Mouse (Mus musculus): ENCODE data around the gene Zyg11b. TPM values are rescaled to one million over a fixed set of nuclear protein-coding genes. Genes with fewer than 3 reads are reported as not detected.
A peak's percentile ranks its signal among the peaks of the same experiment; 100 is the strongest.

The Zyg11b gene
- polyA plus RNA-seq, 1 experiment from 2014 or later: 14.1 TPM

GRCm38 (mm10) chr4:108327071-108327579, 26.2 kb upstream of the Zyg11b start:
- Histone ChIP-seq H3K36me3 (ENCODE audit: control insufficient read depth, insufficient read depth, low read length) (peaks cover 6% of the 10 kb centered on the region; the same call in 1 of the 2 replicates), H3K9ac (ENCODE audit: low read length) (peak overlapping the region; percentile 51)
- no peak for ATAC-seq (replicated peaks; ENCODE audit: low FRiP score, low TSS enrichment, low read depth)

GRCm38 (mm10) chr4:108323588-108323987, 22.7 kb upstream of the Zyg11b start:
- Histone ChIP-seq H3K27me3 (replicated peaks; ENCODE audit: control insufficient read depth, insufficient read depth, low read length) (no peaks in the 10 kb centered on the region), H3K4me3 (ENCODE audit: low read depth, low read length) (no peak overlapping the region), H3K36me3 (ENCODE audit: control insufficient read depth, insufficient read depth, low read length) (no peaks in the 10 kb centered on the region), H3K9ac (ENCODE audit: low read length) (no peak overlapping the region), H3K27ac (ENCODE audit: low read depth) (no peak overlapping the region), H3K4me1 (replicated peaks; ENCODE audit: control insufficient read depth, insufficient read depth, low read length) (peaks cover 3% of the 10 kb centered on the region; the same call in 1 of the 2 replicates), H3K9me3 (ENCODE audit: control insufficient read depth, low read length) (no peaks in the 10 kb centered on the region), H3K4me2 (ENCODE audit: low read length) (no peak overlapping the region)
- ATAC-seq (replicated peaks; ENCODE audit: low FRiP score, low TSS enrichment, low read depth) (no peak), DNase-seq (ENCODE audit: low spot score) (no peak)
- 72% methylated on average over 5 of the region's 5 CpGs for WGBS

More at GRCm38 (mm10) chr4:108327071-108327579, 26.2 kb upstream of the Zyg11b start:
- Histone ChIP-seq H3K27me3 (replicated peaks; ENCODE audit: control insufficient read depth, insufficient read depth, low read length) (no peaks in the 10 kb centered on the region), H3K9me3 (ENCODE audit: control insufficient read depth, low read length) (no peaks in the 10 kb centered on the region), H3K4me1 (replicated peaks; ENCODE audit: control insufficient read depth, insufficient read depth, low read length) (peaks cover 3% of the 10 kb centered on the region; the same call in 1 of the 2 replicates), H3K4me3 (ENCODE audit: low read depth, low read length) (peak overlapping the region; percentile 75), H3K4me2 (ENCODE audit: low read length) (peak overlapping the region; percentile 54), H3K27ac (ENCODE audit: low read depth) (peak overlapping the region; percentile 84)
- WGBS: 37% methylated on average over 6 of the region's 6 CpGs
- peak; percentile 58 for DNase-seq (ENCODE audit: low spot score)

DNA sequence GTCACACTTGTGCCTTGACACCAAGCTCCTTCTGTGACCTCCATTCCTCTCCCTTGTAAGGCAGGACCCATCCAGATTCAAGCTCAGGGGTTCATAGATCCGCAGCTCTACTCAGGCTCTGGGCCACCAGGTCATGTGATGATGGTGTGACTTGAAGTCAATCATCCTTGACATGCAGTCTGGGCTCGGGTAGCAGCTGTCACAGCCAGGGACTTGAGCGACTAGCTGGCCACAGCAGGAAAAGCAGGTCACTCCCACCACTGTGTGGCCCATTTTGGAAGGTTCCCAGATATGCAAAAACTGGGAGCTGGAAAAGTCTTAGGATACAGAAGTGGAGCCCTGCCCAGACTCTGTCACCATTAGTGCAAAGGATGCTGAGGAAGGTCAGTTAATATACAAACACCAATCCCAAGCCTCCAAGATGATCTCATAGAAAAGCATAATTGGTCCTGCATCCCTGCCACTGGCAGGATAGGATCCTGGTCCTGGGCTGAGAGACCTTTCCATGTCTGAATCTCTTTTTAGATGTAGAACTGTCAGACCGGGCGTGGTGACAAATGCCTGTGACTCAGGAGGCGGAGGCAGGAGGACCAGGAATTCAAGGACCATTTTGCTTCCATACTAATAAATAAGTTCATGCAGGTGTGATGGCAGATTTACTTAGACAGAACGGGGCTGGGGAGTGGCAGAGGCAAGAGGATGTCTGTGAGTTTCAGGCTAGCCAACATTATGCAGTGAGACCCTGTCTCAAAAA, 19.9 kb upstream of the Zyg11b start:
- Histone ChIP-seq H3K9me3 (ENCODE audit: control insufficient read depth, low read length) (no peaks in the 10 kb centered on the region), H3K27ac (ENCODE audit: low read depth) (no peak overlapping the region), H3K4me1 (replicated peaks; ENCODE audit: control insufficient read depth, insufficient read depth, low read length) (no peaks in the 10 kb centered on the region), H3K4me2 (ENCODE audit: low read length) (no peak overlapping the region), H3K36me3 (ENCODE audit: control insufficient read depth, insufficient read depth, low read length) (no peaks in the 10 kb centered on the region), H3K27me3 (replicated peaks; ENCODE audit: control insufficient read depth, insufficient read depth, low read length) (no peaks in the 10 kb centered on the region), H3K9ac (ENCODE audit: low read length) (no peak overlapping the region), H3K4me3 (ENCODE audit: low read depth, low read length) (no peak overlapping the region)
- ATAC-seq (replicated peaks; ENCODE audit: low FRiP score, low TSS enrichment, low read depth): no peak
- no peak for DNase-seq (ENCODE audit: low spot score)
- 75% methylated on average over 7 of the region's 7 CpGs for whole genome bisulfite sequencing

- WGBS: 73% methylated on average over 6 of the region's 6 CpGs
- DNase-seq (ENCODE audit: low spot score) (no peak), ATAC-seq (replicated peaks; ENCODE audit: low FRiP score, low TSS enrichment, low read depth) (no peak)
- H3K4me2 ChIP-seq (ENCODE audit: low read length): no peak overlapping the region
- H3K36me3 ChIP-seq (ENCODE audit: control insufficient read depth, insufficient read depth, low read length): no peaks in the 10 kb centered on the region
- no peaks in the 10 kb centered on the region for H3K4me1 ChIP-seq (replicated peaks; ENCODE audit: control insufficient read depth, insufficient read depth, low read length)
- no peak overlapping the region for H3K27ac ChIP-seq (ENCODE audit: low read depth)
- H3K4me3 ChIP-seq (ENCODE audit: low read depth, low read length): no peak overlapping the region
- no peaks in the 10 kb centered on the region for H3K9me3 ChIP-seq (ENCODE audit: control insufficient read depth, low read length)
- no peaks in the 10 kb centered on the region for H3K27me3 ChIP-seq (replicated peaks; ENCODE audit: control insufficient read depth, insufficient read depth, low read length)
- no peak overlapping the region for H3K9ac ChIP-seq (ENCODE audit: low read length)
Observed at GRCm38 (mm10) chr4:108319747-108320146, 18.9 kb upstream of the Zyg11b start.

DNA sequence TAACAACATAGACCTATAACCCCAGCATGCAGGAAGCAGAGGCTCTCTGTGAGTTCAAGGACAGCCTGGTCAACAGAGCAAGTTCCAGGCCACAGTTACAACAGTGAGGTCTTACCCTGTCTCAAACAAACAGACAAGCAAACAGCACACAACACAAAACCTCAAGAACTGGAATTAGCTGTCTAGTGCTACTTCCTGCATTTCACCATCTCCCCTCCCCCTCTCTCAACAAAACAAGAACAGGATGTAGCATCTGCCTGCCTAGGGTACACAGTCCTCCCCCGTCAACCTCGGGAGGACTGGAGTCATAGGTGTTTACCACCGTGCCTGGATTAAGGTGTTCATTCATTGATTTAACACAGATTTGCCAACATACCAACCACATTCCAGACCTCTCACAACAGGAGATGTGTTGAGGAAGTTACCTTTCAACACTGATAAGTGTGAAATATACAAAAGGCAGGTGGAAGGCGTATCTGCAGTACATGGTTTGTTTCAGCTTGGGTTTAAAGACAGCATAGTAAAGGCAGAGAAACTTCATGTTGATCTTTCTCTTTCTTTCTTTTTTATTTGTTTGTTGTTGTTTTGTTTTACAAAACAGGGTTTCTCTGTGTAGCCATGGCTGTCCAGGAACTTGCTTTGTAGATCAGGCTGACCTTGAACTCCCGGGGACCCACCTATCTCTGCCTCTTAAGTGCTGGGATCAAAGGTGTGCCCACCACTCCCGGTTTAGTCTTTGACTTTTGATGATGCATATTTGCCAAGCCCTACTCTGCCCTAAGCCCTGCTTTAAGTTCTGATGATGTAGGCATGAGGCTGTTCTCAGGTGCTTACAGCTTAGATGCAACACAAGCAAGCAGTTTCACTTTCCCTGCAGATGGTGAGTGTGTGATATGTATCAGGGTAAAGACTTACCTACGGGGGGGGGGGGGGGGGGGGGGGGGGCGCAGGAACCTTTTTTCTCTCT, 18.0 kb upstream of the Zyg11b start:
- H3K4me2 ChIP-seq (ENCODE audit: low read length): no peak overlapping the region
- H3K36me3 ChIP-seq (ENCODE audit: control insufficient read depth, insufficient read depth, low read length): no peaks in the 10 kb centered on the region
- WGBS: 45% methylated on average over 7 of the region's 8 CpGs
- no peak overlapping the region for H3K4me3 ChIP-seq (ENCODE audit: low read depth, low read length)
- H3K4me1 ChIP-seq (replicated peaks; ENCODE audit: control insufficient read depth, insufficient read depth, low read length): no peaks in the 10 kb centered on the region
- H3K9me3 ChIP-seq (ENCODE audit: control insufficient read depth, low read length): no peaks in the 10 kb centered on the region
- no peak overlapping the region for H3K9ac ChIP-seq (ENCODE audit: low read length)
- ATAC-seq (replicated peaks; ENCODE audit: low FRiP score, low TSS enrichment, low read depth): no peak
- no peak overlapping the region for H3K27ac ChIP-seq (ENCODE audit: low read depth)
- no peaks in the 10 kb centered on the region for H3K27me3 ChIP-seq (replicated peaks; ENCODE audit: control insufficient read depth, insufficient read depth, low read length)
- DNase-seq (ENCODE audit: low spot score): no peak

GRCm38 (mm10) chr4:108317656-108318605, 17.0 kb upstream of the Zyg11b start:
- 76% methylated on average over 12 of the region's 12 CpGs for WGBS
- Histone ChIP-seq H3K9me3 (ENCODE audit: control insufficient read depth, low read length) (no peaks in the 10 kb centered on the region), H3K4me1 (replicated peaks; ENCODE audit: control insufficient read depth, insufficient read depth, low read length) (no peaks in the 10 kb centered on the region), H3K36me3 (ENCODE audit: control insufficient read depth, insufficient read depth, low read length) (no peaks in the 10 kb centered on the region), H3K4me3 (ENCODE audit: low read depth, low read length) (no peak overlapping the region), H3K9ac (ENCODE audit: low read length) (no peak overlapping the region), H3K4me2 (ENCODE audit: low read length) (no peak overlapping the region), H3K27ac (ENCODE audit: low read depth) (no peak overlapping the region), H3K27me3 (replicated peaks; ENCODE audit: control insufficient read depth, insufficient read depth, low read length) (no peaks in the 10 kb centered on the region)
- no peak for ATAC-seq (replicated peaks; ENCODE audit: low FRiP score, low TSS enrichment, low read depth)
- no peak for DNase-seq (ENCODE audit: low spot score)

DNA sequence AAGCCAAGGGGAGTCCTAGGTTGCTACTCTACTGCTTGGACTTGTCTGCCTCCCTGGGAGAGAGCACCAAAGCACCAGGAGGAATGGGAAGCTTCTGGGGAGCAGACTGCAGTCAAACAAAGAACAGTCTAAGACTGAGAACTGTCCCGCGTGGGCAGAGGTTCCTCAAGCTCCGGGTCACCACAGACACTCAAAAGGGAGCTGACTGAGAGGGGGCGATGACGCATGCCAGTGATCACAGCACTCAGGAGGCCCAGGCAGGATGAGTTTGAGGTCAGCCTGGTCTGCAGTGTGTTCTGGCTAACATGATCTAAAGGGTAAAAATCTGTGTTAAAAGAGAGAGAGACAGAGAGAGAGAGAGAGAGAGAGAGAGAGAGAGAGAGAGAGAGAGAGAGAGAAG, 13.1 kb upstream of the Zyg11b start:
- Histone ChIP-seq H3K4me3 (ENCODE audit: low read depth, low read length) (no peak overlapping the region), H3K36me3 (ENCODE audit: control insufficient read depth, insufficient read depth, low read length) (no peaks in the 10 kb centered on the region), H3K9me3 (ENCODE audit: control insufficient read depth, low read length) (no peaks in the 10 kb centered on the region), H3K27me3 (replicated peaks; ENCODE audit: control insufficient read depth, insufficient read depth, low read length) (no peaks in the 10 kb centered on the region), H3K27ac (ENCODE audit: low read depth) (no peak overlapping the region), H3K9ac (ENCODE audit: low read length) (no peak overlapping the region), H3K4me2 (ENCODE audit: low read length) (no peak overlapping the region), H3K4me1 (replicated peaks; ENCODE audit: control insufficient read depth, insufficient read depth, low read length) (no peaks in the 10 kb centered on the region)
- DNase-seq (ENCODE audit: low spot score) (no peak), ATAC-seq (replicated peaks; ENCODE audit: low FRiP score, low TSS enrichment, low read depth) (no peak)
- WGBS: 59% methylated on average over 5 of the region's 5 CpGs

- Histone ChIP-seq H3K27me3 (replicated peaks; ENCODE audit: control insufficient read depth, insufficient read depth, low read length) (no peaks in the 10 kb centered on the region), H3K9me3 (ENCODE audit: control insufficient read depth, low read length) (no peaks in the 10 kb centered on the region; the same call in 1 of the 2 replicates), H3K27ac (ENCODE audit: low read depth) (no peak overlapping the region), H3K4me2 (ENCODE audit: low read length) (no peak overlapping the region), H3K4me3 (ENCODE audit: low read depth, low read length) (no peak overlapping the region), H3K36me3 (ENCODE audit: control insufficient read depth, insufficient read depth, low read length) (no peaks in the 10 kb centered on the region), H3K4me1 (replicated peaks; ENCODE audit: control insufficient read depth, insufficient read depth, low read length) (no peaks in the 10 kb centered on the region), H3K9ac (ENCODE audit: low read length) (no peak overlapping the region)
- ATAC-seq (replicated peaks; ENCODE audit: low FRiP score, low TSS enrichment, low read depth) (no peak), DNase-seq (ENCODE audit: low spot score) (no peak)
- WGBS: 67% methylated on average over 6 of the region's 6 CpGs
Observed at GRCm38 (mm10) chr4:108310706-108311105, 9.8 kb upstream of the Zyg11b start.
